Mouse (Mus musculus): Measurements from ENCODE around the gene Bglap3. TPM values are rescaled to one million over a fixed set of nuclear protein-coding genes. Genes with fewer than 3 reads are reported as not detected.

Bglap3 gene
- total and polyA plus RNA-seq, 3 experiments = 0.16 TPM; not detected in 2

DNA sequence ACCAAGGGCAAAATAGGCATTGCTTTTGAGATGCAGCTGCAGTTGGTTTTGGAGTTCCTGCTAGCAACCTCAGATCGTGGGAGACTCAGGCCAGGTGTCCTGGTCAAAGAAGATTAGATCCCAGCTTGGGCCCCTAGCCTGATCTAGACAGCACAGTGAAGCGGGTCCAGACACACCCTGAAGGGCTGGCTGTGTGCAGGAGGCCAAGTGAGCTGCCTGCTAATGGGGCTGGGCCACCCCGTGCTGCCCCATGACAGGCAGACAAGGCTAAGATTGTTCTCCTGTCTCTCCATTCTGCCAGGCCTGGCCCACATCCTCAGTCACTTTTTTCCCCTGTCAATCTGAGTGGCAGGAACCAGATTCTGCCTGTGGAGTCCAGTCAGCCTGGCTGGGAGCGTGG is 8.8 kb downstream of the Bglap3 start:
- ATAC-seq (ENCODE audit: extremely low read depth, insufficient number of reproducible peaks, low FRiP score, poor library complexity, severe bottlenecking) (no peak), DNase-seq (ENCODE audit: low spot score) (no peak)
- Histone ChIP-seq H3K9me3 (replicated peaks) (peaks cover under 1% of the 10 kb centered on the region; the same call in 1 of the 2 replicates), H3K36me3 (replicated peaks) (peaks cover 54% of the 10 kb centered on the region), H3K4me3 (ENCODE audit: low read depth, low read length) (no peak overlapping the region), H3K4me1 (ENCODE audit: insufficient read depth, low read depth, low read length) (peaks cover 41% of the 10 kb centered on the region), H3K27me3 (ENCODE audit: insufficient read depth, low read length) (peaks cover 11% of the 10 kb centered on the region; the same call in 1 of the 2 replicates)
- no peak for TF ChIP-seq TAL1 (conservative IDR thresholded peaks at IDR 0.05; ENCODE audit: low read depth, low read length)
- no peak for TF ChIP-seq GATA1 (IDR thresholded peaks at IDR 0.05; ENCODE audit: borderline replicate concordance, low read length)
- TF ChIP-seq GATA2 (IDR thresholded peaks at IDR 0.05; ENCODE audit: borderline replicate concordance, low read depth, low read length) = no peak
- TF ChIP-seq POLR2AphosphoS5 (IDR thresholded peaks at IDR 0.05; ENCODE audit: insufficient replicate concordance, low read depth, low read length) = no peak
- TF ChIP-seq CTCF (IDR thresholded peaks at IDR 0.05; ENCODE audit: low read depth, low read length) = no peak

DNA sequence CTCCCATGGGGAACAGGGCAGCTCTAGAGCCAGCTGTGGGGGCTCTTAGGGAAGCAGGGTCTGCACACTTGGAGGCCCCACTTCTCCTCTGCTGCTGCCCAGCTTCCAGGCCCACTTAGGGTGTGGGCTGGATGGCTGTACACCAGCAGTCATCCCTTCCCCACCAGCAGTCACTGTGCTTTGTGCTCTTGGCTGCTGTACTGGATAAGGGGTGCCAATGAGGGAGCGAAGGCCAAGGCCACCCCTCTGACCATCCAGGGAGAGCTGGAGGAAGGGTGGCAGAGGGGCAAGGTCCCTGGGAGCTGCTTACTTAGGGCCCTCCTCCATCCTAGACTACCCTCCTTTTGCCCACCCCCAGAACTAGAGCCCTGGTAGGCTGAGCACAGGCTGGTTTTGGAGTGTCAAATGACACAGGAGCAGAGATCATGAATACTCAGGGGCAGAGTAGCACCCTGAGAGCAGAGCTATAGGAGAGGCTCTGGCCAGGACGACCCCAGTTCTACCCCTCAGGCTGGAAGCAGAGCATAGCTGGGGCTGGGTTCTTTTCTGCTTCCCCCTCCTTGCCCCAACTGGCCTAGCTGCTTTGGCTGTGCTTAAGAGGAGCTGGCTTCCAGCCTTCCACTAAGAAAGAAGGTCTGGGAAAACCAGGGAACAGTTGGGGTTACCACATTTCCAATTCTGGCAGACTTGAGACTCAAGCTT is 10.8 kb downstream of the Bglap3 start:
- Histone ChIP-seq H3K36me3 (replicated peaks) (peaks cover 73% of the 10 kb centered on the region), H3K4me3 (ENCODE audit: low read depth, low read length) (no peak overlapping the region), H3K27me3 (ENCODE audit: insufficient read depth, low read length) (peaks cover 7% of the 10 kb centered on the region; the same call in 1 of the 2 replicates), H3K9me3 (replicated peaks) (no peaks in the 10 kb centered on the region), H3K4me1 (ENCODE audit: insufficient read depth, low read depth, low read length) (peaks cover 41% of the 10 kb centered on the region)
- DNase-seq (ENCODE audit: low spot score) (no peak), ATAC-seq (ENCODE audit: extremely low read depth, insufficient number of reproducible peaks, low FRiP score, poor library complexity, severe bottlenecking) (no peak)
- TF ChIP-seq CTCF (IDR thresholded peaks at IDR 0.05; ENCODE audit: low read depth, low read length) = no peak
- no peak for TF ChIP-seq GATA2 (IDR thresholded peaks at IDR 0.05; ENCODE audit: borderline replicate concordance, low read depth, low read length)
- no peak for TF ChIP-seq TAL1 (conservative IDR thresholded peaks at IDR 0.05; ENCODE audit: low read depth, low read length)
- TF ChIP-seq GATA1 (IDR thresholded peaks at IDR 0.05; ENCODE audit: borderline replicate concordance, low read length) = no peak
- no peak for TF ChIP-seq POLR2AphosphoS5 (IDR thresholded peaks at IDR 0.05; ENCODE audit: insufficient replicate concordance, low read depth, low read length)

DNA sequence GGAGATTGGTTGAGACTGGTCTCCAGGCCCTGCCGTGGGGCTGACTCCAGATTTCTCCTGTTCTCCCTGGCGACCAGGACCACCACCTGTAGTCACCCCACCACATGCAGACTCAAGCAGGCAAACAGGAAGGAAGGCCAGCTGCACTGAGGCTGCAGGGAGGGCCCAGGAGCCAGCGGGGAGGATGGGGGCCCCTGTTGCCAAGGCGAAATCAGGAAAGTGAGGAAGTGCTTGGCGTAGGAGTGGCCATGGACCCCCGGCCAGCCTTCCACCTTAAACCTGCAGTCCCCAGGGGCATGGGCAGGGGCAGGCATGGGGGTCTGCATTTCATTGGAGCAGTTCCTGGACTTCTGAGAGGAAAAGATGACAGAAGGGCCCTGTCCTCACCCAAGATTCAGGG is 11.4 kb downstream of the Bglap3 start:
- no peak for DNase-seq (ENCODE audit: low spot score)

DNA sequence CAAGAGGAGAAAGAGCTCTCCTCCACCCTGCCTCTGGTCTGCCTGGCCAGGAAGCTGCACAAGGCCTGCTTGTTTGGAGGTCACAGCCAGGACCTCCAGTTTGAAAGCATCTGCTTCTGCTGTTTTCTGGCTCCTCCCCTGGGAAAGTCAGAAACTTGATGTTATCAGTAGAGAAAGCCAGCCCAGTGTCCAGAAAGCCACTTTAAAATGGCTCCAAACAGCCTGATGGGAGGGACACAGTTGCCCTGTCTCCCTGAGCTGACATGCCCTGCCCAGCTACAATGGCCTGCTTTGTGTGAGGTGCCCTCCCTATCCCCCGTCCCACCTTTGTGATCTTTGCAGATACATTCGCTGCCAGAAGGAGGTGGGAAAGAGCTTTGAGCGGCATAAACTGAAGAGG is 12.6 kb downstream of the Bglap3 start:
- no peak for ATAC-seq (ENCODE audit: extremely low read depth, insufficient number of reproducible peaks, low FRiP score, poor library complexity, severe bottlenecking)
- Histone ChIP-seq H3K36me3 (replicated peaks) (peaks cover 91% of the 10 kb centered on the region), H3K4me3 (ENCODE audit: low read depth, low read length) (no peak overlapping the region), H3K4me1 (ENCODE audit: insufficient read depth, low read depth, low read length) (peaks cover 38% of the 10 kb centered on the region), H3K9me3 (replicated peaks) (no peaks in the 10 kb centered on the region), H3K27me3 (ENCODE audit: insufficient read depth, low read length) (no peaks in the 10 kb centered on the region)
- no peak for TF ChIP-seq POLR2AphosphoS5 (IDR thresholded peaks at IDR 0.05; ENCODE audit: insufficient replicate concordance, low read depth, low read length)
- TF ChIP-seq GATA1 (IDR thresholded peaks at IDR 0.05; ENCODE audit: borderline replicate concordance, low read length) = no peak
- no peak for TF ChIP-seq GATA2 (IDR thresholded peaks at IDR 0.05; ENCODE audit: borderline replicate concordance, low read depth, low read length)
- TF ChIP-seq TAL1 (conservative IDR thresholded peaks at IDR 0.05; ENCODE audit: low read depth, low read length) = no peak
- no peak for TF ChIP-seq CTCF (IDR thresholded peaks at IDR 0.05; ENCODE audit: low read depth, low read length)
- DNase-seq (ENCODE audit: low spot score) = no peak

More for the DNA sequence above, 11.4 kb downstream of the Bglap3 start:
- peaks cover 7% of the 10 kb centered on the region; the same call in 1 of the 2 replicates for H3K27me3 ChIP-seq (ENCODE audit: insufficient read depth, low read length)
- no peak for TF ChIP-seq CTCF (IDR thresholded peaks at IDR 0.05; ENCODE audit: low read depth, low read length)
- TF ChIP-seq GATA1 (IDR thresholded peaks at IDR 0.05; ENCODE audit: borderline replicate concordance, low read length) = no peak
- TF ChIP-seq GATA2 (IDR thresholded peaks at IDR 0.05; ENCODE audit: borderline replicate concordance, low read depth, low read length) = no peak
- no peak for TF ChIP-seq POLR2AphosphoS5 (IDR thresholded peaks at IDR 0.05; ENCODE audit: insufficient replicate concordance, low read depth, low read length)
- TF ChIP-seq TAL1 (conservative IDR thresholded peaks at IDR 0.05; ENCODE audit: low read depth, low read length) = no peak
- H3K36me3 ChIP-seq (replicated peaks) = peaks cover 80% of the 10 kb centered on the region
- H3K4me3 ChIP-seq (ENCODE audit: low read depth, low read length) = no peak overlapping the region
- no peak for ATAC-seq (ENCODE audit: extremely low read depth, insufficient number of reproducible peaks, low FRiP score, poor library complexity, severe bottlenecking)
- H3K4me1 ChIP-seq (ENCODE audit: insufficient read depth, low read depth, low read length) = peaks cover 41% of the 10 kb centered on the region
- H3K9me3 ChIP-seq (replicated peaks) = no peaks in the 10 kb centered on the region

DNA sequence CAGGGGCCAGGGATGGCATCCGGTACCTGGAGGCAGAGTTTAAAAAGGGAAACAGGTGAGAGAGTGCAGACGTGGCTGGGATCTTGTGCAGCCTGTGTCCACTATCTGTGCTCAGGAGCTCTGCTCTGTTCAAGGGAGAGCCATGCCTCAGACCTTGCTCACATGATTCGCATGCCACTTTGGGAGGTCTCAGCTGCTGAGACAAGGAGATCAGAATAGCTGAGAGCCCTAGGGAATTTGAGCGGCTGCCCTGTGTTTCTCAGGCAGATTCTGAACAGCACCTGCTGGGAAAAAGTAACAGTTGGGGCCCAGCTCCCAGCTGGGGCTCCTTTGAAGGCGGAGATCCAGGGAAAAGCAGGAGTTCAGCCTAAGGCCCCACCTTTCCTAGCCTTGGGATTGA is 13.0 kb downstream of the Bglap3 start:
- ATAC-seq (ENCODE audit: extremely low read depth, insufficient number of reproducible peaks, low FRiP score, poor library complexity, severe bottlenecking) = no peak
- Histone ChIP-seq H3K4me1 (ENCODE audit: insufficient read depth, low read depth, low read length) (peaks cover 36% of the 10 kb centered on the region), H3K27me3 (ENCODE audit: insufficient read depth, low read length) (no peaks in the 10 kb centered on the region), H3K9me3 (replicated peaks) (no peaks in the 10 kb centered on the region), H3K4me3 (ENCODE audit: low read depth, low read length) (no peak overlapping the region), H3K36me3 (replicated peaks) (peaks cover 95% of the 10 kb centered on the region)
- no peak for DNase-seq (ENCODE audit: low spot score)
- TF ChIP-seq TAL1 (conservative IDR thresholded peaks at IDR 0.05; ENCODE audit: low read depth, low read length) (no peak), POLR2AphosphoS5 (IDR thresholded peaks at IDR 0.05; ENCODE audit: insufficient replicate concordance, low read depth, low read length) (no peak), GATA1 (IDR thresholded peaks at IDR 0.05; ENCODE audit: borderline replicate concordance, low read length) (no peak), CTCF (IDR thresholded peaks at IDR 0.05; ENCODE audit: low read depth, low read length) (no peak), GATA2 (IDR thresholded peaks at IDR 0.05; ENCODE audit: borderline replicate concordance, low read depth, low read length) (no peak)

DNA sequence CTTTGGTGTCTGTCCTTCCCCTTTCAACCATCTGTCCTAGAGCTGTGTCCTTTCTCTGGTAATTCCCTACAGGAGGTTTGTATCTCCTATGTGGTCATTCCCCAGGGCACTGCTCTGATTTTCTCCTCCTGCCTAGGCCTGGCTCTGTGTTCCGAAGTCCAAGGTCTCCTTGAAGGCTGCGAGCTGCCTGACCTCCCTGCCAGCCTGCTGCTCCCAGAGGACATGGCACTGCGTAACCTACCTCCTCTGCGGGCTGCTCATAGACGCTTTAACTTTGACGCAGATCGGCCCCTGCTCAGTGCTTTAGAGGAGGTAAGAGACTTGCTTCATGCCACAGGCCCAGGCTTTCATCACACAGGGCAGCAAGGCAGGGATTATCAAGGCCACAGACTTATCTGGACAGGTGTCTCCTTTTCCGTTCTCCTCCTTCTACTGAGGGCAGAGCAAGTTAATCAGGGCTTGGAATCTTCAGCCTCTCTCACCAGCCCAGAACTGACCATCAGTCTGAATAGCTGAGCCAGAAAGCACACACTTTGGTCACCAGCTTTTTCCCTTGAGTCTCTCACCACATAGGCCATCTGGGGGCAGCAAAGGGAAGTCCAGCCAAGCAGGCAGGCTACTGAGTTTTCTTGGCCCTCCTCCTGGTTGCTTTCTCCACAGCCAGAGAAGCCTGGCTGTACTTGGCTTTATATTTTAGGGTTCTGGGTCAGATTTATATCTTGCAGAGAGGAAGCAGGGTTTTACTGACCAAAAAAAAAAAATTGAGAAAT is 18.0 kb downstream of the Bglap3 start:
- Histone ChIP-seq H3K27me3 (ENCODE audit: insufficient read depth, low read length) (no peaks in the 10 kb centered on the region; the same call in 1 of the 2 replicates), H3K4me3 (ENCODE audit: low read depth, low read length) (no peak overlapping the region), H3K36me3 (replicated peaks) (peaks cover 100% of the 10 kb centered on the region), H3K9me3 (replicated peaks) (no peaks in the 10 kb centered on the region), H3K4me1 (ENCODE audit: insufficient read depth, low read depth, low read length) (peaks cover 3% of the 10 kb centered on the region; the same call in 1 of the 2 replicates)
- TF ChIP-seq CTCF (IDR thresholded peaks at IDR 0.05; ENCODE audit: low read depth, low read length) (no peak), GATA2 (IDR thresholded peaks at IDR 0.05; ENCODE audit: borderline replicate concordance, low read depth, low read length) (no peak), TAL1 (conservative IDR thresholded peaks at IDR 0.05; ENCODE audit: low read depth, low read length) (no peak), GATA1 (IDR thresholded peaks at IDR 0.05; ENCODE audit: borderline replicate concordance, low read length) (no peak), POLR2AphosphoS5 (IDR thresholded peaks at IDR 0.05; ENCODE audit: insufficient replicate concordance, low read depth, low read length) (no peak)
- no peak for DNase-seq (ENCODE audit: low spot score)
- no peak for ATAC-seq (ENCODE audit: extremely low read depth, insufficient number of reproducible peaks, low FRiP score, poor library complexity, severe bottlenecking)

Measured in G1E (cell line).